Mouse (Mus musculus) adrenal gland, adult 8-10 months (tissue): ENCODE data around the gene Myh9. TPM values are rescaled to one million over a fixed set of nuclear protein-coding genes. Genes with fewer than 3 reads are reported as not detected.

Experiments used
- DNase-seq: peaks from one replicate; pipeline ENCODE4 v3.0.0; 2022
- total RNA-seq, 4 experiments: library from RNA; stranded (reverse); gene quantifications; 2 replicates each; pipeline ENCODE4 v1.2.4; 2022

Gene Myh9
- total RNA-seq, 4 experiments from 2014 or later = 304 to 366 (median 340) TPM

- DNase-seq = no peak
These were observed 1.1 kb upstream of the Myh9 start for GRCm38 (mm10) chr15:77843046-77843445.

- DNase-seq = peak; percentile 65
These were observed 471 bp downstream of the Myh9 start for GRCm38 (mm10) chr15:77841361-77842046.

GRCm38 (mm10) chr15:77840450-77841360 is 1.3 kb downstream of the Myh9 start:
- DNase-seq = no peak

- DNase-seq = no peak
These were observed 2.3 kb downstream of the Myh9 start for GRCm38 (mm10) chr15:77839529-77840286.

- no peak for DNase-seq
These were observed 3.2 kb downstream of the Myh9 start for GRCm38 (mm10) chr15:77838530-77839387.

GRCm38 (mm10) chr15:77837444-77838117 is 4.4 kb downstream of the Myh9 start:
- DNase-seq = no peak

GRCm38 (mm10) chr15:77836692-77837443 is 5.1 kb downstream of the Myh9 start:
- DNase-seq = no peak

- DNase-seq = peak; percentile 76
These were observed 5.9 kb downstream of the Myh9 start for GRCm38 (mm10) chr15:77835930-77836653.

GRCm38 (mm10) chr15:77834336-77835268 is 7.4 kb downstream of the Myh9 start:
- no peak for DNase-seq

- no peak for DNase-seq
These were observed 8.2 kb downstream of the Myh9 start for GRCm38 (mm10) chr15:77833731-77834130.

GRCm38 (mm10) chr15:77833083-77833482 is 8.9 kb downstream of the Myh9 start:
- no peak for DNase-seq

- peak; percentile 60 for DNase-seq
These were observed 9.5 kb downstream of the Myh9 start for GRCm38 (mm10) chr15:77832458-77832904.

- DNase-seq = no peak
These were observed 10.1 kb downstream of the Myh9 start for GRCm38 (mm10) chr15:77831754-77832457.

- DNase-seq = no peak
These were observed 10.8 kb downstream of the Myh9 start for GRCm38 (mm10) chr15:77831138-77831579.

- no peak for DNase-seq
These were observed 11.4 kb downstream of the Myh9 start for GRCm38 (mm10) chr15:77830481-77831137.

- no peak for DNase-seq
These were observed 12.4 kb downstream of the Myh9 start for GRCm38 (mm10) chr15:77829542-77829941.

GRCm38 (mm10) chr15:77828910-77829309 is 13.1 kb downstream of the Myh9 start:
- no peak for DNase-seq
